In genomic region chr3:55887193-55887828, GRCm38 (mm10) we compare ENCODE assay signal across 12 mouse cellular contexts.
DNase-seq lines count a peak whose midpoint lies in the region.
"Had no signal": no experiment of that assay in that cellular context is flagged by ENCODE, and none has a peak within 500 bp of the region (broad histone marks: within the 10 kb centered on the region; RNA-seq: fewer than 3 reads in every experiment).

No protein-coding gene starts in this region.

- no peaks in the 10 kb centered on the region for H3K9me3 ChIP-seq in limb, embryonic 10.5 days (replicated peaks)
- H3K9me3 ChIP-seq: intestine, embryonic 15.5 days had no signal

- intact Hi-C loops in heart, postnatal 25 days (cut with DNase I), result no loop called here

- H3K4me1 ChIP-seq in limb, embryonic 10.5 days, result peaks cover 41% of the 10 kb centered on the region
- H3K4me1 ChIP-seq: intestine, embryonic 15.5 days had no signal

- 72% methylated on average over 10 of the region's 10 CpGs for WGBS in limb, embryonic 10.5 days

- no peaks in the 10 kb centered on the region for H3K36me3 ChIP-seq in limb, embryonic 10.5 days
- H3K36me3 ChIP-seq: intestine, embryonic 15.5 days had no signal

- peak; percentile 3 to 24 for DNase-seq in heart, adult 9 months (ENCODE audit: low spot score in 2 of 2)
- DNase-seq in heart, postnatal 25 days (ENCODE audit: low spot score), result no peak
- peak; percentile 5 for DNase-seq in retina, postnatal 1 day
- no peak for DNase-seq in retina, embryonic 14.5 days (ENCODE audit: low spot score)
- DNase-seq in limb, embryonic 10.5 days (ENCODE audit: low spot score), result no peak
- no peak for DNase-seq in cerebellum, postnatal 25 days
- no peak for DNase-seq in testis, postnatal 14 days (ENCODE audit: low spot score)
- DNase-seq: adrenal gland, adult 8-10 months; cerebellum, postnatal 36 days; right cerebral cortex, postnatal 4 days had no signal

- peak overlapping the region; percentile 46 for H3K27ac ChIP-seq in limb, embryonic 10.5 days
- H3K27ac ChIP-seq: intestine, embryonic 15.5 days; liver, embryonic 14.5 days had no signal

- no peak overlapping the region for H3K4me3 ChIP-seq in limb, embryonic 10.5 days
- H3K4me3 ChIP-seq: intestine, embryonic 15.5 days had no signal

- no peaks in the 10 kb centered on the region for H3K27me3 ChIP-seq in limb, embryonic 10.5 days (ENCODE audit: low read depth, poor library complexity, severe bottlenecking)
- H3K27me3 ChIP-seq: intestine, embryonic 15.5 days had no signal

Comparison
In these comparisons a context has a peak if more than half of its experiments do, and no peak if none do; other contexts are left out.
1. DNase-seq: peak in heart, adult 9 months (2 of 2) and retina, postnatal 1 day (single experiment); none in heart, postnatal 25 days (single experiment), retina, embryonic 14.5 days (single experiment), limb, embryonic 10.5 days (single experiment), cerebellum, postnatal 25 days (0 of 2) and testis, postnatal 14 days (single experiment).